Mouse (Mus musculus): ENCODE results near the gene Cd84.

Cd84 gene

GRCm38 (mm10) chr1:171917305-171918039, 78.0 kb downstream of the Cd84 start, which contains the start of gene Slamf6:
TSS of gene Slamf6 (plus strand) at chr1:171917515.
- DNase-seq (ENCODE audit: low read depth), result peak; percentile 72

GRCm38 (mm10) chr1:171918136-171918920, 78.8 kb downstream of the Cd84 start:
- peak; percentile 37 for DNase-seq (ENCODE audit: low read depth)

- peak; percentile 62 for DNase-seq (ENCODE audit: low read depth)
These were observed 79.7 kb downstream of the Cd84 start for GRCm38 (mm10) chr1:171919193-171919592.

GRCm38 (mm10) chr1:171919901-171920510, 80.5 kb downstream of the Cd84 start:
- DNase-seq (ENCODE audit: low read depth), result no peak

- DNase-seq (ENCODE audit: low read depth), result peak; percentile 81
These were observed 81.6 kb downstream of the Cd84 start for GRCm38 (mm10) chr1:171920989-171921621.

- no peak for DNase-seq (ENCODE audit: low read depth)
These were observed 82.1 kb downstream of the Cd84 start for GRCm38 (mm10) chr1:171921641-171922040.

GRCm38 (mm10) chr1:171922844-171923243, 83.3 kb downstream of the Cd84 start:
- DNase-seq (ENCODE audit: low read depth), result no peak

GRCm38 (mm10) chr1:171924900-171925299, 85.4 kb downstream of the Cd84 start:
- no peak for DNase-seq (ENCODE audit: low read depth)

GRCm38 (mm10) chr1:171933851-171934250, 94.4 kb downstream of the Cd84 start:
- DNase-seq (ENCODE audit: low read depth), result no peak

GRCm38 (mm10) chr1:171938952-171939948, 99.8 kb downstream of the Cd84 start:
- peak; percentile 77 for DNase-seq (ENCODE audit: low read depth)
